Mouse (Mus musculus): ENCODE results near the gene Zfp799. TPM values are rescaled to one million over a fixed set of nuclear protein-coding genes. Genes with fewer than 3 reads are reported as not detected.
A peak's percentile ranks its signal among the peaks of the same experiment; 100 is the strongest.

Zfp799 gene
- total RNA-seq, 1 experiment from 2014 or later = 12.2 TPM

DNA sequence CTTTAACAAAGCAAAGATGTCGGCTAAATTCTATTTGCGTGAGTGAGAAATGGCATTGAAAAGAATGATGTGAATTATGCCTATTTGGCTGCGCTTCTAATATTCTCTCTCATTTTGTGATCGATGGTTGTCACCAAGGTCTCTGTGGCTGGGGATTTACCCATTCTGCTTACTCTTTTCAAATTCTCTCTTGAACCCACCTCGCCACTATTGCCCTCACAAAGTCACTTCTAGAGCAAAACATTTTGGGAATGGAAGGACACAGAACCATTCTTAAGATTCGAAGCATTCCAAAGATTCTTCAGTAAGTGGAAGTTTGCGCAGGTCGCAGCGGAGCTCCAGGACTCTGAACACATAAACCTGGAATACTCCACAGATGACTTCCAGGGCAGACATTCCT, 41.5 kb downstream of the Zfp799 start:
- ATAC-seq (ENCODE audit: extremely low read depth, insufficient number of reproducible peaks, low FRiP score, poor library complexity, severe bottlenecking) = no peak

DNA sequence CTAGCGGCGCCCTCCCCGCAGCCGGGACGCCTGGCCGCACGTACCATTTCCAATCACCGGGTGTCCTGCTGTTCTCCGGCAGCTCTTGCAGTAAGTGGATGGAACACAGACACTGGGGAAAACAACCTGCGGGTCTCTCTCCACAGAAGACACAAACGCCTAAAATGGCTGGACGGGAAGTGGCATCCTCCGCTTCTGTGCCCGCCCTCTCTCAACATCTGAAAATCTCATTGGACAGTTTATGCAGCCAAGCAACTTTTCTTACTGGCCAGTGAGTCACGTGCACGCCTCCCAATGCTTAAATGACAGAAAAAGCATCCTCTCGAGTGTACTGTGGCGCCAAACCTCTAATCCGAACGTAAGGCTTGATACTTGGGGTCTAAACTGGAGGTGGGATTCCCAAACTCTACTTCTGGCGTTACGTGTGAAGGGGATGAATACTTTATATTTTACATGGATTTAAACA, 41.9 kb downstream of the Zfp799 start, which contains the start of gene Zfp871:
TSS of gene Zfp871 (minus strand) at position 194 of the 466 bp plus-strand sequence.
- peak; percentile 98 for ATAC-seq (ENCODE audit: extremely low read depth, insufficient number of reproducible peaks, low FRiP score, poor library complexity, severe bottlenecking)

DNA sequence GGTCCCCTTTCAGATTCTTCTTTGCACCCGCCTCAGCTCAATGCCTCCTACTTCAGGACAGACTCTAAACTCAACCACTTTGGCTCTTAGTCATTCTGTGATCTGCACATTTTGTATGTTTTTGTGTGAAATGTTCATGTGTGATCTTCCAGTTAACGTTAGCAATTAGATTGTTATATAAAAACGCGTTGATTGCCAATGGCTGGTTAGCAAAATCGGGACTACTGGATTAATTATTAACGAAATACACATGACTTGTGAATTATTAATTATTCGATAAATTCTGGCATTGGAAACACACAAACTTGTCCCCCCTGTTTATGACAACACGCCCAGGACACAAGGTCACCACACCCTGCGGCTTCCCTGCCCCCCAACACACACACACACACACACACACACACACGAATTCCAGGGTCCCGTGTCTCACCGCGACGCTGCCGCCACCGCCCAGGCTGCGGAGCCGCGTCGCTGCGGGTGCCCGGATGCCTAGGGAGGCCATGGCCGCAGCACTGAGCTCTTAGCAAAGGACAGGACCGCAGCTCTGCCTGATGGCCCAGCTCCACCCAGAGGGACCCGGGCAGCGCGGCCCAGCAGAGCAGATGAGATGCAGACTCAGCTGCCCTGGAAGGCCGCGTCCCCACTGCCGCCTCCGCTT, 42.5 kb downstream of the Zfp799 start:
- peak; percentile 34 for ATAC-seq (ENCODE audit: extremely low read depth, insufficient number of reproducible peaks, low FRiP score, poor library complexity, severe bottlenecking)

DNA sequence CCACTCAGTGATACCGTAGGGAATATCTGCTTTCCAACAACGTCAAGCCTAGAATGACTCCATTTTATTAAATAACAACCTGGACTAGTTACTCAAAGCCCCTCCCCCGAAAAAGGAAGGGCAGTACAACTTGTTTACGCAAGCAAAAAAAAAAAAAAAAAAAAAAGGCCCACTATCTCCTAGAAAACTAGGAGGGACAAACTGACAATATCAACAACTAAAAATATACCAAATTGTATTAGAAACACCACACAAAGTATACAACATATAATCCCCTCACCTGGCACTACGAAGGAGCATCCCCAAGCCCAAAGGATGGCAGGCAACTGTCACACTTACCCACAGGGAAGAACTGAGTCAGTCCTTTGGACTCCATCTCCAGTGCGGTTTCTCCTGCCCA, 43.1 kb downstream of the Zfp799 start:
- ATAC-seq (ENCODE audit: extremely low read depth, insufficient number of reproducible peaks, low FRiP score, poor library complexity, severe bottlenecking) = no peak

DNA sequence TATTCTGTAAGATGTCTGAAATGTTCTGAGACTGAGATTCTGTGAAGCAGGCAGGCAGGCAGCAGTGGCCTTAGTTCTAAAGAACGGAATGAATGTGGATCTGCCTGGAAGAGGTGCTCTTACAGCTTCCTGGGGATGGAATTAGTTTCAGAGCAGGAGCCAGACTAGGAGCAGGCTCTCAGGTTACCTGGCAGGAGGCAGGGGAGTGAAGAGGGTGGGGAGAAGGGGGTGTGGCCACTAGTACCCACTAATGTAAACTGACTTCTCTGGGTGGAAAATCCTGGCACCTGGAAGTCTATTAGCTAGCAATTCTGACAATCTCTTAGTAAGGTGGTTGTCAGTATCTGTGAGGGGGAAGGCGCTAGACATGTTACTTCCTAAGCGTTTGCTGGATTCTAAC, 44.4 kb downstream of the Zfp799 start:
- ATAC-seq (ENCODE audit: extremely low read depth, insufficient number of reproducible peaks, low FRiP score, poor library complexity, severe bottlenecking) = no peak

DNA sequence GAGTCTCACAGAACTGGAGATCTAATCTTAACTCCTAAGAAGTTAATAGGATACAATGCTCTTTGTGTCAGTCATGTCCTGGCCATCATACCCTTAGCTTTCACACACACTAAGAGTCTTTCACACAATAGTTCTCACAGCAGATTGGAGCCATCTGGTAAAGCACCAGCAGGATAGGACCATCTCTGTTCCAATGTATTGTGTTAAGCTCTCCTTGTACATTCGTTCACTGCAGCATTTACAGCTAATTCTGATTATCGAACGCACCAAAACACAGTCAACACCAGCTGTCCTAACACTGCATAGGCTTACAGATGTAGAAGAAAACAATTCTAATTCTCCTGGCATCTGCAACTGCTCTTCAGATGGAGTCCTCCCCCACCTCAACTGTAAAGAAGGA, 52.5 kb downstream of the Zfp799 start:
- no peak for ATAC-seq (ENCODE audit: extremely low read depth, insufficient number of reproducible peaks, low FRiP score, poor library complexity, severe bottlenecking)

DNA sequence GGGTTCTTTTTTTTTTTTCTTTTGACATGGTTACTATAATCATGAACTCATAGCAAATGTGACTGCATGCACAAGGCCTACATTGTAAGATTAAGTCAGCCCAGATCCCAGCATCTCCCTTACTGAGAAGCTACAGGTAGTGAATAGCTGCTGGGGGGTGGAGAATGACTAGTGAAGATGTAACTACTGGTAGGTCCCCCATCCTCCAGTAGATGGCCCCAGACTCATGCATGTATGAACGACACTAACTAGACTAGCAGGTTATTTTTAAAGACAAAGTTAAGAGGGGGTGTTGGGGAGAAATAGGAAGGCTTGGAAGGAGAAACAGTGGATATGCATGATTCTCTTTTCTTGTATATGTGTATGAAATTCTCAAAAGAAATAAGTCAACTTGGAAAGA, 58.8 kb downstream of the Zfp799 start:
- ATAC-seq (ENCODE audit: extremely low read depth, insufficient number of reproducible peaks, low FRiP score, poor library complexity, severe bottlenecking) = no peak

DNA sequence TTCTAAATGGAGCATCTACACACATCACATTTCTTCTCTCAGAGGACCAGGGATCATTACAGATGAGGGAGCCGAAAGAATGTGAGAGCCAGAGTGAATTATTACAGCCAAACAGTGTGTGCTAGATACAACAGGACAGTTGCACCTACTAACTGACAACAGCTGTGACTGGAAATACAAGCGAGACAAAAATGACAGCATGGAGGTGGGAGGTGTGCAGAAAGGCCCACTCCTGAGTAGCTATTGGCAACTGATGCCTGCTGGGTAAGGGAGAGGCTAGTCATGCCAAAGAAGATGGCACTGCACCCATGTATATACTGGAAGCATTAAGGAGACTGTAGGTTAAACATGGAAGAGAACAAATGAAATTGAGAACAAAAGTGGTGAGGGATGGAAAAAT, 63.6 kb downstream of the Zfp799 start:
- ATAC-seq (ENCODE audit: extremely low read depth, insufficient number of reproducible peaks, low FRiP score, poor library complexity, severe bottlenecking) = no peak

Other genes with a start within 250 kb of the Zfp799 start
- 0.12 TPM in 1 of 2 replicates, not detected in the other for gene Cyp4f37, start 209.0 kb downstream of the Zfp799 start, total RNA-seq (2017)
- gene Cyp4f40, start 171.4 kb downstream of the Zfp799 start, total RNA-seq (2017) = not detected in 2 replicates
- gene Cyp4f15, start 144.6 kb downstream of the Zfp799 start, total RNA-seq (2017) = not detected in 2 replicates
- gene Zfp871, start 42.0 kb downstream of the Zfp799 start, total RNA-seq (2017) = 54.6 and 57.0 TPM in 2 replicates
- gene Zfp811, start 20.3 kb downstream of the Zfp799 start, total RNA-seq (2017) = not detected in 2 replicates
- 5.4 and 6.1 TPM in 2 replicates for gene Zfp870, start 61.4 kb upstream of the Zfp799 start, total RNA-seq (2017)
- gene Cyp4f14, start 87.1 kb upstream of the Zfp799 start, total RNA-seq (2017) = not detected in 2 replicates
- gene Cyp4f13, start 117.1 kb upstream of the Zfp799 start, total RNA-seq (2017) = 29.6 and 36.0 TPM in 2 replicates
- gene Zfp472, start 135.6 kb upstream of the Zfp799 start, total RNA-seq (2017) = 15.1 and 15.5 TPM in 2 replicates
- 20.5 and 28.3 TPM in 2 replicates for gene Zfp952, start 162.9 kb upstream of the Zfp799 start, total RNA-seq (2017)
- 4.2 and 5.3 TPM in 2 replicates for gene Zfp763, start 203.1 kb upstream of the Zfp799 start, total RNA-seq (2017)
- not detected in 2 replicates for gene 4921501E09Rik, start 237.8 kb upstream of the Zfp799 start, total RNA-seq (2017)

Data from neutrophil, adult 5-6 weeks (primary cell).